In genomic region chr8:91750794-91751125, GRCm38 (mm10) we compare ENCODE assay signal across 20 mouse cellular contexts. TPM values are rescaled to one million over a fixed set of nuclear protein-coding genes. Genes with fewer than 3 reads are reported as not detected.
A peak's percentile ranks its signal among the peaks of the same experiment; 100 is the strongest.
DNase-seq lines count a peak whose midpoint lies in the region; ATAC-seq and TF ChIP-seq lines count a peak whose summit lies in the region.
"Had no signal": no experiment of that assay in that cellular context is flagged by ENCODE, and none has a peak within 500 bp of the region (broad histone marks: within the 10 kb centered on the region; RNA-seq: fewer than 3 reads in every experiment).

No protein-coding gene starts in this region.

- 0 out of 2 replicates have a peak overlapping the region, but pooled peaks have one; percentile 5 for H3K4me2 ChIP-seq in heart, embryonic 12.5 days
- no peak overlapping the region for H3K4me2 ChIP-seq in limb, embryonic 14.5 days (replicated peaks; ENCODE audit: low read depth, low read length, severe bottlenecking)
- peak overlapping the region; percentile 11; the same call in 1 of the 2 replicates for H3K4me2 ChIP-seq in embryonic facial prominence, embryonic 13.5 days
- H3K4me2 ChIP-seq: hindbrain, embryonic 12.5 days had no signal

- no peaks in the 10 kb centered on the region for H3K79me2 ChIP-seq in heart, adult 2 months (replicated peaks; ENCODE audit: control insufficient read depth, insufficient read depth, low read length)

- 41% methylated on average over 7 of the region's 7 CpGs for WGBS in heart, embryonic 12.5 days
- 42% methylated on average over 7 of the region's 7 CpGs for WGBS in heart, adult 2 months
- WGBS in limb, embryonic 14.5 days, result 31% methylated on average over 7 of the region's 7 CpGs
- WGBS in limb, embryonic 10.5 days, result 53% methylated on average over 7 of the region's 7 CpGs
- 19% methylated on average over 7 of the region's 7 CpGs for WGBS in embryonic facial prominence, embryonic 13.5 days

- no peak overlapping the region for H3K27ac ChIP-seq in heart, embryonic 12.5 days (ENCODE audit: poor library complexity, severe bottlenecking)
- no peak overlapping the region for H3K27ac ChIP-seq in heart, adult 2 months
- H3K27ac ChIP-seq in limb, embryonic 14.5 days (replicated peaks; ENCODE audit: low read depth, low read length), result no peak overlapping the region
- no peak overlapping the region; the same call in 1 of the 2 replicates for H3K27ac ChIP-seq in limb, embryonic 10.5 days
- 0 out of 2 replicates have a peak overlapping the region, but pooled peaks have one; percentile 33 for H3K27ac ChIP-seq in embryonic facial prominence, embryonic 13.5 days
- H3K27ac ChIP-seq: forebrain, embryonic 10.5 days; hindbrain, embryonic 12.5 days had no signal

- no peak overlapping the region for H3K4me3 ChIP-seq in heart, embryonic 12.5 days
- H3K4me3 ChIP-seq in heart, adult 2 months, result no peak overlapping the region
- H3K4me3 ChIP-seq in limb, embryonic 14.5 days (replicated peaks; ENCODE audit: low read length), result no peak overlapping the region
- no peak overlapping the region for H3K4me3 ChIP-seq in limb, embryonic 10.5 days
- H3K4me3 ChIP-seq in embryonic facial prominence, embryonic 13.5 days, result no peak overlapping the region
- H3K4me3 ChIP-seq: erythroblast, embryonic 14.5 days; forebrain, embryonic 10.5 days; hindbrain, embryonic 12.5 days had no signal

- H3K4me1 ChIP-seq in heart, embryonic 12.5 days (replicated peaks), result peaks cover 23% of the 10 kb centered on the region
- H3K4me1 ChIP-seq in heart, adult 2 months (ENCODE audit: control insufficient read depth, insufficient read depth, low read length), result no peaks in the 10 kb centered on the region
- peaks cover 10% of the 10 kb centered on the region; the same call in 1 of the 2 replicates for H3K4me1 ChIP-seq in limb, embryonic 14.5 days (ENCODE audit: control insufficient read depth, insufficient read depth, low read length)
- H3K4me1 ChIP-seq in limb, embryonic 10.5 days, result peaks cover 30% of the 10 kb centered on the region
- H3K4me1 ChIP-seq in embryonic facial prominence, embryonic 13.5 days, result peaks cover 55% of the 10 kb centered on the region

- H3K36me3 ChIP-seq in heart, embryonic 12.5 days, result no peaks in the 10 kb centered on the region
- H3K36me3 ChIP-seq in heart, adult 2 months (ENCODE audit: control insufficient read depth, insufficient read depth, low read length), result no peaks in the 10 kb centered on the region
- H3K36me3 ChIP-seq in limb, embryonic 14.5 days (ENCODE audit: control insufficient read depth, insufficient read depth, low read length), result no peaks in the 10 kb centered on the region
- no peaks in the 10 kb centered on the region for H3K36me3 ChIP-seq in limb, embryonic 10.5 days
- H3K36me3 ChIP-seq in embryonic facial prominence, embryonic 13.5 days, result no peaks in the 10 kb centered on the region
- H3K36me3 ChIP-seq: forebrain, embryonic 10.5 days; hindbrain, embryonic 12.5 days had no signal

- intact Hi-C loops in heart, adult 2 months (cut with DNase I), result no loop called here

- no peak for DNase-seq in heart, adult 2 months
- peak; percentile 27 for DNase-seq in limb, embryonic 14.5 days (ENCODE audit: low spot score)
- DNase-seq in limb, embryonic 10.5 days (ENCODE audit: low spot score), result no peak
- DNase-seq in skeletal muscle tissue, adult 2 months (ENCODE audit: low read depth, low spot score), result peak; percentile 9
- no peak for DNase-seq in kidney, adult 9 months
- no peak for DNase-seq in adrenal gland, adult 18-20 months (ENCODE audit: low spot score in 2 of 2)
- DNase-seq: adrenal gland, postnatal 25 days; cerebellum, adult 18-20 months; cerebellum, adult 9-11 months; cerebellum, postnatal 36 days had no signal

- no peak for TF ChIP-seq CTCF in heart, adult 2 months (IDR thresholded peaks at IDR 0.05)

- TF ChIP-seq EP300 in heart, adult 2 months (IDR thresholded peaks at IDR 0.05; ENCODE audit: insufficient read depth, low read depth, low read length), result no peak

- H3K9me3 ChIP-seq in heart, embryonic 12.5 days (replicated peaks), result peaks cover 4% of the 10 kb centered on the region; the same call in 1 of the 2 replicates
- no peaks in the 10 kb centered on the region for H3K9me3 ChIP-seq in limb, embryonic 14.5 days (ENCODE audit: control insufficient read depth, low read length)
- H3K9me3 ChIP-seq in limb, embryonic 10.5 days (replicated peaks), result no peaks in the 10 kb centered on the region
- no peaks in the 10 kb centered on the region for H3K9me3 ChIP-seq in embryonic facial prominence, embryonic 13.5 days
- H3K9me3 ChIP-seq: forebrain, embryonic 10.5 days had no signal

- no peak for ATAC-seq in heart, embryonic 12.5 days (ENCODE audit: insufficient number of reproducible peaks, low FRiP score)
- ATAC-seq in limb, embryonic 14.5 days (ENCODE audit: low FRiP score, low read depth), result no peak
- no peak for ATAC-seq in embryonic facial prominence, embryonic 13.5 days (ENCODE audit: insufficient number of reproducible peaks, insufficient read depth, low FRiP score, low TSS enrichment, low read depth)
- ATAC-seq: forebrain, embryonic 14.5 days; hindbrain, embryonic 16.5 days; inflammation-experienced regulatory T-cells, adult 6 months; intestine, postnatal 0 days had no signal

- H3K27me3 ChIP-seq in heart, embryonic 12.5 days (replicated peaks), result peaks cover 7% of the 10 kb centered on the region; the same call in 1 of the 2 replicates
- no peaks in the 10 kb centered on the region for H3K27me3 ChIP-seq in heart, adult 2 months (ENCODE audit: control insufficient read depth, insufficient read depth, low read length)
- H3K27me3 ChIP-seq in limb, embryonic 14.5 days (ENCODE audit: control insufficient read depth, insufficient read depth, low read length), result no peaks in the 10 kb centered on the region
- peaks cover 76% of the 10 kb centered on the region for H3K27me3 ChIP-seq in limb, embryonic 10.5 days (ENCODE audit: low read depth, poor library complexity, severe bottlenecking)
- peaks cover 21% of the 10 kb centered on the region for H3K27me3 ChIP-seq in embryonic facial prominence, embryonic 13.5 days
- H3K27me3 ChIP-seq: hindbrain, embryonic 12.5 days had no signal

- no peak overlapping the region for H3K9ac ChIP-seq in heart, embryonic 12.5 days
- no peak overlapping the region for H3K9ac ChIP-seq in heart, adult 2 months (ENCODE audit: low read depth, low read length)
- H3K9ac ChIP-seq in limb, embryonic 14.5 days (ENCODE audit: low read depth, low read length, severe bottlenecking), result no peak overlapping the region
- H3K9ac ChIP-seq in embryonic facial prominence, embryonic 13.5 days, result no peak overlapping the region
- H3K9ac ChIP-seq: hindbrain, embryonic 12.5 days had no signal

- TF ChIP-seq POLR2A in heart, adult 2 months (IDR thresholded peaks at IDR 0.05; ENCODE audit: insufficient read depth, low read depth, low read length), result no peak
- TF ChIP-seq POLR2A in limb, embryonic 14.5 days (IDR thresholded peaks at IDR 0.05; ENCODE audit: borderline replicate concordance, extremely low read depth, insufficient read depth, insufficient read length), result no peak

RNA-seq across cellular contexts. Expression of gene Irx3, which starts 51.1 kb away (rescaled TPM):
- polyA plus RNA-seq in heart, embryonic 12.5 days (2016; fragmentation: Nextera tagmentation; extraction: Ambion mirVana), result 19.0 and 21.7 TPM in 2 replicates
- 10 to 100 TPM; 22.1 to 32.0 TPM for total RNA-seq in heart, adult 2 months (2021)
- polyA plus RNA-seq in heart, adult 2 months (2012; rRNA removed), result 8.7 and 15.8 TPM in 2 replicates
- 28.2 and 33.5 TPM in 2 replicates for polyA plus RNA-seq in limb, embryonic 14.5 days (2012; rRNA removed)
- polyA plus RNA-seq in limb, embryonic 14.5 days (2014; fragmentation: Nextera tagmentation; extraction: Ambion mirVana), result 15.3 and 17.2 TPM in 2 replicates
- 34.2 and 34.4 TPM in 2 replicates for polyA plus RNA-seq in limb, embryonic 10.5 days (2016; fragmentation: Nextera tagmentation; extraction: Ambion mirVana)
- polyA plus RNA-seq in embryonic facial prominence, embryonic 13.5 days (2015; fragmentation: Nextera tagmentation; extraction: Ambion mirVana), result 23.0 and 32.6 TPM in 2 replicates
- total RNA-seq in adrenal gland, adult 18-20 months (2021), result 10 to 100 TPM in 1 of 2 experiments, 1 to 10 TPM in 1; 6.3 to 10.0 TPM
- total RNA-seq: MEL had no signal
- polyA plus RNA-seq: erythroblast, embryonic 14.5 days; inflammation-experienced regulatory T-cells, adult 6 months had no signal

Comparison
In these comparisons a context has a peak if more than half of its experiments do, and no peak if none do; other contexts are left out.
1. DNase-seq: peak in limb, embryonic 14.5 days (single experiment) and skeletal muscle tissue, adult 2 months (single experiment); none in heart, adult 2 months (0 of 2), limb, embryonic 10.5 days (single experiment), kidney, adult 9 months (single experiment) and adrenal gland, adult 18-20 months (0 of 2).